Mouse (Mus musculus) olfactory bulb, adult 2 months (tissue): ENCODE results near the gene Lcp2.

Source experiments
- CTCF ChIP-seq: fragments of 200-500 bp; IDR thresholded peaks from 2 replicates; pipeline ENCODE4 v1.5.1; 2012; ENCODE audit warnings: low read depth, mild to moderate bottlenecking, low read length, moderate library complexity; ENCODE audit not compliant: insufficient read depth
- POLR2A ChIP-seq: fragments of 200-500 bp; IDR thresholded peaks from 2 replicates; pipeline ENCODE4 v1.6.1; 2012; ENCODE audit warnings: mild to moderate bottlenecking, low read depth, low read length, moderate library complexity; ENCODE audit not compliant: insufficient read depth

DNA sequence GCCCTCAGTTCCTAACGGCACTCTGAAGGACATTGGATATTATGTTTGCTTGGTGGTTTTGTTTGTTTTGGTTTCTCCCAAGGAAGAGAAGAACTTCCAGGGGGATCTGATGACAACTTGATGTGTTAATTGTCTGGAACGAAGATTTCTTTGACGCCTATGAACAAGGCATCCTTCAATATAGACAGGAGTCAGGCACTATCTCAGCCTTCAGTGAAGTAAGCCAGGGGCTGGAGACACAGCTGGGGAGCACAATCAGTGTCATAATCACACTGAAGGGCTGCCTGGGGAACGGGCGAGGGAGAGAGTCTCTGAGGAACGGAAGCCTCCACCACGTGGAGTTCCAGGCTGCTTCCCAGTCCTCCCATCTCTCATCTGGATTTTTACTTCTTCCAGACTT is 78.1 kb downstream of the Lcp2 start:
- TF ChIP-seq POLR2A (no peak), CTCF (no peak)
